Mouse (Mus musculus): ENCODE data around the gene Fmo1. TPM values are rescaled to one million over a fixed set of nuclear protein-coding genes. Genes with fewer than 3 reads are reported as not detected.
"Not testable (repeated sequence)": the region's sequence is repeated elsewhere in the genome, so short reads cannot be mapped to it uniquely, and the experiment has no call there.

Fmo1 gene
- total RNA-seq, 2 experiments from 2014 or later = 36.2 to 53.0 TPM

GRCm38 (mm10) chr1:162813143-162813835 lies 53.1 kb downstream of the Fmo1 start:
- DNase-seq = no peak
- intact Hi-C loops (cut with DNase I) = loop anchor here (5.0 kb wide), 1 partner anchor 84 kb away; the partner anchor contains the start of gene Fmo2

GRCm38 (mm10) chr1:162808541-162808940 lies 57.9 kb downstream of the Fmo1 start:
- DNase-seq = no peak
- intact Hi-C loops (cut with DNase I) = no loop called here

GRCm38 (mm10) chr1:162807441-162807840 lies 59.0 kb downstream of the Fmo1 start:
- DNase-seq = no peak
- intact Hi-C loops (cut with DNase I) = no loop called here

GRCm38 (mm10) chr1:162805011-162805410 lies 61.4 kb downstream of the Fmo1 start:
- DNase-seq = no peak

GRCm38 (mm10) chr1:162796441-162796840 lies 70.0 kb downstream of the Fmo1 start:
- intact Hi-C loops (cut with DNase I) = no loop called here
- no peak for DNase-seq

More at GRCm38 (mm10) chr1:162805011-162805410, 61.4 kb downstream of the Fmo1 start:
- intact Hi-C loops (cut with DNase I) = no loop called here

- no peak for DNase-seq
- intact Hi-C loops (cut with DNase I) = no loop called here
Measured at GRCm38 (mm10) chr1:162792306-162793044, 73.9 kb downstream of the Fmo1 start.

DNA sequence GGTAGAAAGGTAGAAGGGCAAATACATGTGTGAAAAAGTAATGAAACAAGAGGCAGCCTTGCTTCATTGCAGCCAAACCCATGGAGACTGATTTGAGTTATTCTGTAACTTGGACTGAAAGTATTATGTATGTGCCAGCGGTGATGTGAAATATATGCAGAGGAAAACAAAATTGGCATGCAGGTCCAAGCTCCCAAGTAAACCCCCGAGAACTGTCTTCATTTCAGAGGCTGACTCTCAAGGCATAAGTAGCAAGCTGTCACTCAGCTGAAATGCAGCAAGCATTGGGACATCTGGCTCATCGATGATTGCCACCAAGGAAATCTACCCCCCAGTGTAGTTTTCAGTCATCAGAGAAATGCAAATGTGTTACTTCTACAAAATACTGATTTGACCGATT lies 81.2 kb downstream of the Fmo1 start:
- no peak for DNase-seq
- intact Hi-C loops (cut with DNase I) = no loop called here

GRCm38 (mm10) chr1:162783669-162784248 lies 82.7 kb downstream of the Fmo1 start:
- DNase-seq = no peak
- intact Hi-C loops (cut with DNase I) = no loop called here

- DNase-seq; intact Hi-C loops (cut with DNase I): not testable (repeated sequence)
Measured at GRCm38 (mm10) chr1:162781035-162781434, 85.4 kb downstream of the Fmo1 start.

Other genes starting within 250 kb of the Fmo1 start
- gene Myoc, start 227.5 kb downstream of the Fmo1 start, total RNA-seq (2021) = 1 to 10 TPM; 2.1 to 2.5 TPM
- gene Myocos, start 208.4 kb downstream of the Fmo1 start, total RNA-seq (2021) = not detected
- gene Prrc2c, start 126.1 kb downstream of the Fmo1 start, total RNA-seq (2021) = 10 to 100 TPM; 70.8 to 77.9 TPM
- gene Fmo4, start 52.6 kb downstream of the Fmo1 start, total RNA-seq (2021) = under 1 TPM in 1 of 2 experiments, not detected in 1; 0.14 TPM
- gene Fmo2, start 32.1 kb upstream of the Fmo1 start, total RNA-seq (2021) = 10 to 100 TPM; 40.6 to 56.9 TPM
- gene Fmo6, start 70.9 kb upstream of the Fmo1 start, total RNA-seq (2021) = not detected
- gene Fmo3, start 117.9 kb upstream of the Fmo1 start, total RNA-seq (2021) = not detected
- not detected for gene Mroh9, start 219.1 kb upstream of the Fmo1 start, total RNA-seq (2021)

All from heart, postnatal 36 days (tissue).